Mouse (Mus musculus): ENCODE results near the gene Synj2bp. TPM values are rescaled to one million over a fixed set of nuclear protein-coding genes. Genes with fewer than 3 reads are reported as not detected.
"Not testable (repeated sequence)": the region's sequence is repeated elsewhere in the genome, so short reads cannot be mapped to it uniquely, and the experiment has no call there.

The Synj2bp gene
- 29.7 and 33.7 TPM in 2 replicates for polyA plus RNA-seq (2015; fragmentation: Nextera tagmentation; extraction: Ambion mirVana)

GRCm38 (mm10) chr12:81532316-81533028 is at the start of gene Synj2bp, which contains the start of gene Gm20498:
Gene Synj2bp, minus strand, starts transcription at chr12:81532911.
Gene Gm20498, minus strand, starts transcription at chr12:81532905.
- under 1% methylated on average over 46 of the region's 46 CpGs for WGBS
- no peaks in the 10 kb centered on the region for H3K9me3 ChIP-seq (replicated peaks)
- no peaks in the 10 kb centered on the region for H3K27me3 ChIP-seq
- peak within 1 kb of the TSS; percentile 78 for H3K27ac ChIP-seq
- H3K36me3 ChIP-seq: no peaks in the 10 kb centered on the region
- H3K4me2 ChIP-seq: peak within 1 kb of the TSS; percentile 71
- H3K4me3 ChIP-seq: peak within 1 kb of the TSS; percentile 89
- peaks cover 7% of the 10 kb centered on the region; the same call in 1 of the 2 replicates for H3K4me1 ChIP-seq (replicated peaks)
- peak within 1 kb of the TSS; percentile 84 for H3K9ac ChIP-seq
- ATAC-seq (replicated peaks; ENCODE audit: insufficient number of reproducible peaks, insufficient read depth, low FRiP score, low read depth): peak; percentile 76

GRCm38 (mm10) chr12:81568374-81568773 is 35.7 kb upstream of the Synj2bp start, which contains the start of gene Adam21:
Gene Adam21, minus strand, starts transcription at chr12:81568474.
- no peak within 1 kb of the TSS for H3K9ac ChIP-seq
- no peaks in the 10 kb centered on the region for H3K4me1 ChIP-seq (replicated peaks)
- WGBS: 78% methylated on average over 1 of the region's 1 CpGs
- no peak within 1 kb of the TSS for H3K27ac ChIP-seq
- no peak within 1 kb of the TSS for H3K4me2 ChIP-seq
- H3K36me3 ChIP-seq: peaks cover 4% of the 10 kb centered on the region; the same call in 1 of the 2 replicates
- no peak within 1 kb of the TSS for H3K4me3 ChIP-seq
- no peaks in the 10 kb centered on the region for H3K9me3 ChIP-seq (replicated peaks)
- no peaks in the 10 kb centered on the region for H3K27me3 ChIP-seq
- ATAC-seq (replicated peaks; ENCODE audit: insufficient number of reproducible peaks, insufficient read depth, low FRiP score, low read depth): no peak

- H3K4me3 ChIP-seq: no peak overlapping the region
- WGBS: 79% methylated on average over 5 of the region's 5 CpGs
- no peaks in the 10 kb centered on the region for H3K9me3 ChIP-seq (replicated peaks)
- H3K4me2 ChIP-seq: no peak overlapping the region
- peaks cover under 1% of the 10 kb centered on the region; the same call in 1 of the 2 replicates for H3K36me3 ChIP-seq
- no peaks in the 10 kb centered on the region for H3K27me3 ChIP-seq
- H3K9ac ChIP-seq: no peak overlapping the region
- H3K27ac ChIP-seq: no peak overlapping the region
- no peaks in the 10 kb centered on the region for H3K4me1 ChIP-seq (replicated peaks)
- no peak for ATAC-seq (replicated peaks; ENCODE audit: insufficient number of reproducible peaks, insufficient read depth, low FRiP score, low read depth)
Measured at GRCm38 (mm10) chr12:81567931-81568330, 35.2 kb upstream of the Synj2bp start.

DNA sequence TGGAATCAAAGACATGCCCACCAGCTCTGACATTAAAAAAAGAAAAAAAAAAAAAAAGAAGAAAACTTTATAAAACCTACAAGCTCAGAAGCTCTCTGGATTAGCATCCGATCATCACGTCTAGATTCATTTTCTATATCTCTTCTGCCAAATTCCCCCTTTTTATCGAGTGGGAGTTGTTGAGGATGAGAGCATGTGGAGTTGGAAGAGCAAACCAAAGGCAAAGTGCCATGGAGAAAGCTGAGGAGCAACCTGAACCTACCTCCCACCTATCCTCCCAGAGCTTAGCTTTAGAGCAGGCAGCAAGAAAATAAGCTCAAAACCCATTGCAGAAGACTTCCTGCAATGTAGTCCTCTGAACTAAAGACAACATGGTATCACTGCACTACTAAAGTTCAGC is 31.5 kb upstream of the Synj2bp start:
- H3K4me3 ChIP-seq: no peak overlapping the region

DNA sequence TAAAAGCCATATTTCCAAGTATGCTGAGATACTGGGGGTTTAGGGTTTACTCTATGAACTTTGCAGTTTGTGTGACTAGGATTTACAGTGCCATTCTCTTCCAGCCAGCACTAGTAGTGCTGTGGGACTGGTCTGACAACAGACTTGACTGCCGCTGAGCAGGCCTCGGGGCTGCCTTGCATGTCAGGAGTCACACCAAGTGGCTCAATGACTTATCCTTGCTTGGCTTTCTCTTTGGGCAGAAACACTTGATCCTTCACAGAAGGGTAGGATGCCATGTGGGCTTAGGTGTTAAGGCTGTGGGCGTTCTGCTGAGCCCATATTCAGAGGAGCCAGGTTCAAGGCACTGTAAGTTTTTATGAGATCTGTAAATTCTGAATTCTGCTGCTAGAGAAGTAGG is 16.6 kb upstream of the Synj2bp start:
- no peak overlapping the region for H3K27ac ChIP-seq
- 80% methylated on average over 3 of the region's 3 CpGs for WGBS
- no peak overlapping the region for H3K9ac ChIP-seq
- no peaks in the 10 kb centered on the region for H3K4me1 ChIP-seq (replicated peaks)
- H3K9me3 ChIP-seq (replicated peaks): no peaks in the 10 kb centered on the region
- no peaks in the 10 kb centered on the region for H3K27me3 ChIP-seq
- H3K36me3 ChIP-seq: no peaks in the 10 kb centered on the region
- H3K4me3 ChIP-seq: no peak overlapping the region
- ATAC-seq (replicated peaks; ENCODE audit: insufficient number of reproducible peaks, insufficient read depth, low FRiP score, low read depth): no peak
- no peak overlapping the region for H3K4me2 ChIP-seq

More for the DNA sequence above, 31.5 kb upstream of the Synj2bp start:
- 94% methylated on average over 3 of the region's 3 CpGs for WGBS
- H3K27ac ChIP-seq: no peak overlapping the region
- H3K9ac ChIP-seq: no peak overlapping the region
- H3K4me1 ChIP-seq (replicated peaks): no peaks in the 10 kb centered on the region
- H3K36me3 ChIP-seq: no peaks in the 10 kb centered on the region
- no peaks in the 10 kb centered on the region for H3K27me3 ChIP-seq
- H3K4me2 ChIP-seq: no peak overlapping the region
- no peak for ATAC-seq (replicated peaks; ENCODE audit: insufficient number of reproducible peaks, insufficient read depth, low FRiP score, low read depth)
- H3K9me3 ChIP-seq (replicated peaks): no peaks in the 10 kb centered on the region

DNA sequence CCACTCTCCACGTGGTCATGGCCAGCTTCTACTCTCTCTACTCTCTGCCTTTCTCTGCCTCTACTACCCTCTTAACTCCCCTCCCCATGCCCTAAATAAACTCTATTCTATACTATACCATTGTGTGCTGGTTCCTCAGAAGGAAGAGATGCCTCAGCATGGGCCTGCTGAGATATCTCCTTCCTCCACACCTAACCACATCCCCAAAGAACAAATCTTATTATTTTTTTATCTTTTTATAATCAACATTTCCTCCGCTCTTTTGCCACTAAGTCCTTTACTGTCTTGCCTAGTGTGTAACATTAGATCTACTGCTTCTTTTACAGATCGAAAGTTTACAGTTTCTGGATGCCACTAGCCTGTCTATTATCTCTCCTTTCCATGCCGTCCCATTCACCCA is 14.5 kb upstream of the Synj2bp start:
- no peak overlapping the region for H3K4me2 ChIP-seq
- no peak overlapping the region for H3K9ac ChIP-seq
- H3K27me3 ChIP-seq: no peaks in the 10 kb centered on the region
- H3K27ac ChIP-seq: no peak overlapping the region
- H3K36me3 ChIP-seq: no peaks in the 10 kb centered on the region
- ATAC-seq (replicated peaks; ENCODE audit: insufficient number of reproducible peaks, insufficient read depth, low FRiP score, low read depth): no peak
- no peak overlapping the region for H3K4me3 ChIP-seq
- H3K4me1 ChIP-seq (replicated peaks): no peaks in the 10 kb centered on the region
- H3K9me3 ChIP-seq (replicated peaks): no peaks in the 10 kb centered on the region
- WGBS: 62% methylated on average over 4 of the region's 4 CpGs

DNA sequence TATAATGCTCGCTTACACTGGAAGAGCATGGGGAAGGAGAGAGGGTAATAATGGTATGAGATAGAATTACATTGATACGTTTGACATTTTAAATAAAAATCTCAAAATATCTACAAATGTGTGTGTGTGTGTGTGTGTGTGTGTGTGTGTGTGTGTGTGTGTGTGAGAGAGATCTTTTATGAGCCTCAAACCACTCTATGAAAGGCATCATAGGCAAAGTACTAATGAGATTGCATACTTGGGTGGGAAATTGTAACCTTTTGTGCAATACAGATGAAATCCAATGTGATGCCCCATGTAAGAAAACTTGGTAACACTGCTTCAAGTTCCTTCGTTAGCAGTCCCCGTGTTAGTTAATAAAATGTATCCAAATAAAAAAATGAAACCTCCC is 313 bp upstream of the Synj2bp start:
- WGBS: 38% methylated on average over 4 of the region's 4 CpGs
- no peak for ATAC-seq (replicated peaks; ENCODE audit: insufficient number of reproducible peaks, insufficient read depth, low FRiP score, low read depth)

DNA sequence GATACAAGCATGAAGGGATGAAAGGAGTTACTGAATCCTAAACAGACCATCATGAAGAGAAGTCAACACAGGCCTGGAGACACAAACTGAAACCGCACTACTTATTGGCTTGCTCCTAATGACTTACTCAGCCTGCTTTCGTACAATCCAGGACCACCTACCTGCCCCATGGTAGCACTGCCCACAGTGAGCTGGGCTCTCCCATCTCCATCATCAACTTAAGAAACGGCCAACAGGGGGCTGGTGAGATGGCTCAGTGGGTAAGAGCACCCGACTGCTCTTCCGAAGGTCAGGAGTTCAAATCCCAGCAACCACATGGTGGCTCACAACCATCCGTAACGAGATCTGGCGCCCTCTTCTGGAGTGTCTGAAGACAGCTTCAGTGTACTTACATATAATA is 2.1 kb downstream of the Synj2bp start:
- not testable (repeated sequence) for ATAC-seq (replicated peaks; ENCODE audit: insufficient number of reproducible peaks, insufficient read depth, low FRiP score, low read depth); H3K4me2 ChIP-seq; H3K4me1 ChIP-seq (replicated peaks); H3K36me3 ChIP-seq; H3K4me3 ChIP-seq; H3K9me3 ChIP-seq (replicated peaks); H3K27me3 ChIP-seq; H3K27ac ChIP-seq; H3K9ac ChIP-seq
- 62% methylated on average over 8 of the region's 8 CpGs for WGBS

More for the DNA sequence above, 313 bp upstream of the Synj2bp start:
- Histone ChIP-seq H3K9me3 (replicated peaks) (no peaks in the 10 kb centered on the region), H3K36me3 (no peaks in the 10 kb centered on the region), H3K4me2 (peak overlapping the region; percentile 71), H3K9ac (peak overlapping the region; percentile 84; the same call in 1 of the 2 replicates), H3K4me3 (peak overlapping the region; percentile 89), H3K27me3 (no peaks in the 10 kb centered on the region), H3K4me1 (replicated peaks) (peaks cover 7% of the 10 kb centered on the region; the same call in 1 of the 2 replicates), H3K27ac (peak overlapping the region; percentile 78)

DNA sequence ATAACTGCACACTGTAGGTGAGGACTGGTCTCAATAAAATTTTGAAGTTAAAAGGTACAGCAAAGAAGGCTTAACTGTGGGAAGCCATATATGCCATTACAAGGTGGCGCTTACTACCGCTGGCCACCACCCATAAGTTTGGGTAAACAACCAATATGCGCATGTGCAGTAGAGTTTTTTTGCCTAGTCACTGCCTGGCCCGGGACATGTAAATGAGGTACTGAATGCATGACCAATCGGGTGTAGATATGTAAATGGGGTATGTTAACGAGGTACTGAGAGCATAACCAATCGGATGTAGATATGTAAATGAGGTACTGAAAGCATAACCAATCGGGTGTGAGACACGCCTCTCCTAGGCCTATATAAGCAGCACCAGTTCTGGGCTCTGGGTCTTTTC is 35.8 kb downstream of the Synj2bp start:
- not testable (repeated sequence) for H3K9ac ChIP-seq; H3K27ac ChIP-seq; H3K4me3 ChIP-seq; ATAC-seq (replicated peaks; ENCODE audit: insufficient number of reproducible peaks, insufficient read depth, low FRiP score, low read depth); H3K27me3 ChIP-seq; H3K4me2 ChIP-seq; H3K36me3 ChIP-seq; H3K9me3 ChIP-seq (replicated peaks); H3K4me1 ChIP-seq (replicated peaks)
- 98% methylated on average over 9 of the region's 9 CpGs for WGBS

GRCm38 (mm10) chr12:81490491-81490890 is 42.2 kb downstream of the Synj2bp start:
- no peak for ATAC-seq (replicated peaks; ENCODE audit: insufficient number of reproducible peaks, insufficient read depth, low FRiP score, low read depth)
- no peak overlapping the region for H3K4me2 ChIP-seq
- H3K4me3 ChIP-seq: no peak overlapping the region
- 93% methylated on average over 5 of the region's 5 CpGs for WGBS
- H3K9ac ChIP-seq: no peak overlapping the region
- no peaks in the 10 kb centered on the region for H3K9me3 ChIP-seq (replicated peaks)
- H3K27ac ChIP-seq: no peak overlapping the region
- no peaks in the 10 kb centered on the region; the same call in 1 of the 2 replicates for H3K4me1 ChIP-seq (replicated peaks)
- H3K36me3 ChIP-seq: no peaks in the 10 kb centered on the region
- no peaks in the 10 kb centered on the region for H3K27me3 ChIP-seq

DNA sequence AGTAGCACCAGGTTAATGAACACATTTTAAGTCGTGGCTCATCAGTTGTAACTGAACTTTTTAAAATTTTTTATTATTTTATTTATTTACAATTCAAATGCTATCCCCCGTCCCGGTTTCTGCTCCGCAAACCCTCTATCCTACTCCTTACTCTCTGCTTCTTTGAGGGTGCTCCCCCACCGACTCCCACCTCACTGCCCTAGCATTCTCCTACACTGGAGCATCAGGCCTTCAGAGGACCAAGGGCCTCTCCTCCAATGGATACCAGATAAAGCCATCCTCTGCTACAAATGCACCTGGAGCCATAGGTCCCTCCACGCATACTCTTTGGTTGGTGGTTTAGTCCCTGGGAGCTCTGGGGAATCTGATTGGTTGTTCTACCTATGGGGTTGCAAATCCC is 47.4 kb downstream of the Synj2bp start:
- no peak overlapping the region for H3K9ac ChIP-seq
- H3K36me3 ChIP-seq: no peaks in the 10 kb centered on the region
- ATAC-seq (replicated peaks; ENCODE audit: insufficient number of reproducible peaks, insufficient read depth, low FRiP score, low read depth): no peak
- H3K9me3 ChIP-seq (replicated peaks): no peaks in the 10 kb centered on the region
- peak overlapping the region; percentile 73 for H3K4me3 ChIP-seq
- H3K4me1 ChIP-seq (replicated peaks): peaks cover 6% of the 10 kb centered on the region; the same call in 1 of the 2 replicates
- WGBS: 45% methylated on average over 6 of the region's 6 CpGs
- H3K27me3 ChIP-seq: no peaks in the 10 kb centered on the region
- peak overlapping the region; percentile 71 for H3K4me2 ChIP-seq
- H3K27ac ChIP-seq: peak overlapping the region; percentile 95

Data from heart, embryonic 15.5 days (tissue).